Mouse (Mus musculus) frontal cortex, postnatal 36 days (tissue): ENCODE measurements around the gene Mta3.

ENCODE experiments used
- DNase-seq, 2 experiments: peaks; one replicate each; pipeline ENCODE4 v3.0.0; 2022; ENCODE audit warnings: low spot score in 2 of 2

Mta3 gene

DNA sequence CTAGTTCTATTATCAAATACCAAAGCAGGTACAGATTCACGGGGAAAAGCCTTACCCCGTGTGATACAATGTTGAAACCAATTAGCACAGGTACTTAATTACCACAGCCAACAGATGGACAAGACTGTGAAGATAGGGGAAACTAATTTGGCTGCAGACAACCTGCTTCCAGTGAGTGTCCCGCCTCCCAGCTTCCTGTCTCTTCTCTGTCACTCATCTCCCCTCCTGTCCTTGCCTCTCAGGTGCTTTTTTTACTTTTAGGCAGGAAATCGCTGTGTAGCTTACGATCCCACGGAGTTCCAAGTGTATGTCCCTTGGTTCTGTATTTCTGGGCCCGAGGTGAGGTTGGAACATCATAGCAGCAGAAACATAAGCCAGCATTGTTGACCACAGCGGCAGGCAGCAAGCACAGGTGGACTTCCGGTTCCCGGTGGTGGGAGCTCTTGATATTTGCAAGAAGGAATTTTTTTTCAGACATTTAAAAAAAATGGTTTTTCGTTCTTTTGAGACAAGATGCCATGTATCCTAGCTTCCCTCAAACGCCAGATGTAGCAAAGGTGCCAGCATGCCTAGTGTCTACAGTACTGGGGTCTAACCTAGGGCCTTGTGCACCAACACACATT lies 102.6 kb downstream of the Mta3 start:
- DNase-seq = no peak

DNA sequence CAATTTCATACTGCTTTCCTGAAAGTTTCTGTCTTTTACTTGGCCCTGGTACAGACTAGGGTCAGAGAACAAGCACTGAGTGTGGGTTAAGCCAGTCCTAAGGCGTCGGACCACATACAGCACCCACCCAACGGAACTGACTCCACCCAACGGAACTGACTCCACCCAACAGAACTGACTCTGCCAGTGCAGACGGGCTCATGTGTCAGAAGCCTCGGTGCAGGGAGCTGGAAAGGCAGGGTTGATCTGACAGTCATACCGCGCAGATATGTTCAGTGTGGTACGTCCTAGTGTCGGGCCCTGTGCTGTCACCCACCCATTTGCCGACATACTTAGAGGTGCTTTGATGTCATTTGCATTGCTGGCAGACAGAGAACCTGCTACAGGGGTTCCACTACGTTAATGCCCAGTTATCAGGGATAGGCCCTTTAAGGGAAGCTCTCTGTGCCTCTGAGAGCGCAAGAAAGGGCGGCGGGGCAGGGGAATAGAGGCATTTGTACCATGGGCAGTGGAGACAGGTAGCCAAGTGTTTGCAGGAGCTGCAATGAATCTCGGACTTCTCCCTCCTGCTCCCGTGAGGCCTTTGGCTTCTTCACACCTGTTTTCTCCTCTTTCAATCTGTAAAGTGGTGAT lies 103.3 kb downstream of the Mta3 start:
- DNase-seq = no peak

DNA sequence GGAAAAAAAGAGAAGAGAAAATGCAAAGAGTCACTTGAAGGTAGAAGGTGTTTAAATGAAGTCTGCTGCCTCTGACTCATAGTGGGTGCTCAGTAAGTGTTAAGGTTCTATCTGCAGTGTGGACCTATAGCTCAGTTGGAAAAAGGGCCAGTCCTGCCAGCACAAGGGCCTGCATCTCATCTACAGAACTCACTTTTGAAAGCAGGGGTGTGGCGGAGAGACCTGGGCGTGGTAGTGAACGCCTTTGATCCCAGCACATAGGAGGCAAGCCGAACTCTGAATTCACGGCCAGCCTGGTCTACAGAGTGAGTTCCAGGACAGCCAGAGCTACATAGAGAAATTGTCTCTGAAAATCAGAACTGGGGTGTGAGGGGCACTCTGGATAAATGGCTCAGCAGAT lies 104.3 kb downstream of the Mta3 start:
- DNase-seq = no peak

DNA sequence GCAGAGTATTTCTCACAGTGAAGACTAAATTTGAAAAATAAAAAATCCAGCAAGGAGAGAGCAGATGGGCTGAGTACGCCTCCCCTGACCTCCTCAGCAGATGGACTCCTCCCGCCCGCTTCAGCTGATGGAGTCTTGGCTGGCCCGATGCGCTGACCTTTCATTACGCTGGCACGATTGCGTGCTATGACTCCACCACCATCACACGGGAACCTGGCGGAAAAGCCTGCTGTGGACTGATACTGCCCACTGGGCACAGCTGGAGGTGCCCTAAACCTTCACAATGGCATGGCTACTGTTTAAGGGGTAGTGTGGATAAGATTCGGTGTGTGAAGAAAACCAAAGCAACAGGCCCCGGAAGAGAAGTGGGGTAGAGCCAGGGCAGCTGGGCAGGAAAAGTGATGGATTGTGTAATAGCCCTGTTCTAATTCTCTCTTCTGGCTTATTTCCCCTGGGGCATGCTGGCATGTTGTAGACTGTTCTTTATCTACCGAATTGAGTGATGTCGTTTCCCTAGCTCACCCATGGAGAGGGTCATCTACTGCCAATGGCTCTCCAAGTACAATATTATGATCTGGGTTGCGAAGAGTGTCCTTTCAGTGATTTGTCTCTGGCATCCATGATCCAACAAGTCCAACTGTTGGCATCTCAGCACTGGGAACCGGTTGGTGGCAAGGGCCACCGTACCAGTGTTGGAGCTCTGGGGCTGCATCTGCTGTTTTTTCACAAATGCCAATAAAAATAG lies 106.4 kb downstream of the Mta3 start:
- DNase-seq = no peak

DNA sequence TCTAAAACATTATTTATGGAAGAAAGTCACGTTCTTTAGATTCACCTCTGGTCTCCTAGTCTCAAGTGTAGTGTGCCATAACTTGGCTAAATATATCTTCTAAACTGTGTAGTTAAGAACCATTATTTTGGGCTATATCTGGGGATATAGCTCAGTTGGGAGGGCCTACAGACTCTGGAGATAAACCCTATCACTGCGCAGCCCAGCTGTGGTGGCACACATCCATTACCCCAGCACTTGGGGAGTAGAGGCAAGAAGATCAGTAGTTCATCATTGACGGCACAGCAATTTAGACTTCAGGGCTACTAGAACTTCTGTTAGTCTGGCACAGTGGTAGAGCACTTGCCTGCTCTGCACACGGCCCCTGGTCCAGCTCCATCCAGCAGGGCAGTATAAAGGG lies 107.1 kb downstream of the Mta3 start:
- no peak for DNase-seq

DNA sequence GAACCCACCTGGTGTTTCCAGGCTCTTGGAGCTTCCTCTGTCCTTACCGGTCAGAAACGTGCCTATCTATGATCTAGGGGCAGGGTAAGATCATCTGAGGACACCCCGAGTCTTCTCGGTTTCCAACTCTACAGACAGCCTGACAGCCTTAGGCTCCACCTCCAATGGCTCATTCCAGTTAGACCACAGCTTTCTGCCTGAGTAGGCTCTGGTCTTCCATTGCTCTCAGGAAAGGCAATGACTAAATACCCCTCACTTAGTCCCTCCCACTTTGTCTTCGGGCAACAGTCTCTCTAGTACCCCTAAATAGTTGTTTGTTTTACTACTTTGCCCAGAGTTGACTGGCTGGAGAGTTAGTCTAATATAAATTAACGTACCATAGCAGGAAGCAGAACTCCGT lies 111.0 kb downstream of the Mta3 start:
- DNase-seq = no peak

DNA sequence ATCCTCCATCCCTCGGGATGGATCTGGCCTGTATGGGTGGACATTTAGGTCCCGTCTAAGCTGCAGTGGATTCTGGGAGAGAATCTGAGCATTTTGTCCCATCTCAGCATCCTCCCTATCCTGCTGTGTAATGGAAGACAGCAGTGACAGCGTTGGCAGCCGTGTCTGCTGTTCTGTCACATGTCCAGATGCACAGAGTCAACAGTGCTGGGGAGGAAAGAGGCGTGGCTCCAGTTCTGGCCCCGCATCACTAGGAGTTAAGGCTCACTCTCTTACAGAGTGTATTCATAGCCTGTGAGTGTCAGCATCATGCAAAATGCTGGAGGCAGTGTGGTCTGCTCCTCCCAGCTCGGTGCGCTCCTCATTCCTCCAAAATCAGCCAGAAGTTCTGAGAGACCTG lies 113.5 kb downstream of the Mta3 start:
- peak in 1 of 2 experiments; percentile 32 for DNase-seq

DNA sequence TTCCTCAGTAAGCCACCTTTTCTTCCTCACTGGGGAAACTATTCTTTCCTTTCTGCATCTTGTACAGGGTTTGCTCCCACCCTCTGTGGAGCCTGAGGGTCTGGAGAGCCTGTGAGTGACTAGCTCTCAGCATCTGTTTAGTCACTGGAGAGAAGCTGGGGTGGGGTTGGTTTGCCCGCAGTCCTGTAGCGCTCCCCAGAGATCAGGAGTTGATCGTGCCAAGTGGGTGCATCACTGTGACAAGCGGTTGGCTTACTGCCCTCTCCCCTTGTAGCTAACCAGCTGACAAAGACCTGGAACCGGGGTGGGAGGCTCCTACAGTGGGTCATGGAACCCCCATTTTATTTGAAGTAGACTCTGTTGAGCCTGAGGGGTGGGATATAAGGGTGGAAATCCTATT lies 114.7 kb downstream of the Mta3 start:
- no peak for DNase-seq

DNA sequence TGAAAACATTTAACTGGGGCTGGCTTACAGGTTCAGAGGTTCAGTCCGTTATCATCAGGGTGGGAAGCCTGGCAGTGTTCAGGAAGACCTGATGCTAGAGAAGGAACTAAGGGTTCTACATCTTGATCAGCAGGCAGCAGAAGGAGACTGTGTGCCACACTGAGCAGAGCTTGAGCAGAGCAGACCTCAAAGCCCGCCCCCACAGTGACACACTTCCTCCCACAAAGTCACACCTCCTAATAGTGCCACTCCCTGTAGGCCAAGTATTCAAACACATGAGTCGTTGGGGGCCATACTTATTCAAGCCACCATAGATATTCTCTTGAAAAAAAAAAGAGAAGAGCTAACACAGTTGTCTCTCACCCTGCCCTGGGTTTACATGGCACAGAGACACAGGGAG lies 115.9 kb downstream of the Mta3 start:
- DNase-seq = no peak

DNA sequence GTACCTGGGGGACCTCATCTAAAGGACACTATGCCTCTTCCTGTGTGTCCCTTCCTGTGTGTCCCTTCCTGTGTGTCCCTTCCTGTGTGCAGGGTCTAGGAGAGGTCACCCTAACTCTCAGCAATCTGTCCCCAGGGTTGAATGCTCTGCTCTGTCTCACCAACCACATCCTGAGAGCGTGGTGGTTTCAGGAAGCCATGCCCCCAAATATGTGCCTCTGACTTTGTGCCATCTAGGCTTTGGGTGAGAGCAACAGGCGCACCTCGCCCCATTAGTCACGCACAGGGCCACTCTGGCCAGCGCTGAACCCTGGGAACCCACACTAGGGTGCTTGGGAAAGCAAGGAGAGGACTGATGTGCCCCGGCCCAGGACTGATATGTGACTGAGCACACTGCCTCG lies 117.9 kb downstream of the Mta3 start:
- DNase-seq = no peak

DNA sequence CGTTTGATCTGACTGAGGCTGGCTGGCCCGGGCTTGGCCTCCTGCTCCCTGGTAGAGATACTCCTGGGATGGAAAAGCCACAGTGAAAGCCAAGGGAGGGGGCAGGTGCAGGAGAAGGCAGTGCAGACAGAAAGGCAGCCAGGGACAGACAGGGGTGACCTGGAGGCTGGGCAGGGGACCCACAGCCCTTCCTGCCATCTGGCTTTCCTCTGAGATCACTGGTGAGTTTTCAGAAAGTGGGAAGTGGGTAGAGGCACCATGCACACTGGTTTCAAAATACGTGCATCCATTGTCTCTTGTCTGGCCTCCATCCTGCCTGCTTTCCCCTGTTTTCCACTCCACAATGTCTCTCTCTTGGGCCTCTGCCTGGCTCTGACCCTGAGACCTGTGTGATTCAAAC lies 123.4 kb downstream of the Mta3 start:
- DNase-seq = no peak

DNA sequence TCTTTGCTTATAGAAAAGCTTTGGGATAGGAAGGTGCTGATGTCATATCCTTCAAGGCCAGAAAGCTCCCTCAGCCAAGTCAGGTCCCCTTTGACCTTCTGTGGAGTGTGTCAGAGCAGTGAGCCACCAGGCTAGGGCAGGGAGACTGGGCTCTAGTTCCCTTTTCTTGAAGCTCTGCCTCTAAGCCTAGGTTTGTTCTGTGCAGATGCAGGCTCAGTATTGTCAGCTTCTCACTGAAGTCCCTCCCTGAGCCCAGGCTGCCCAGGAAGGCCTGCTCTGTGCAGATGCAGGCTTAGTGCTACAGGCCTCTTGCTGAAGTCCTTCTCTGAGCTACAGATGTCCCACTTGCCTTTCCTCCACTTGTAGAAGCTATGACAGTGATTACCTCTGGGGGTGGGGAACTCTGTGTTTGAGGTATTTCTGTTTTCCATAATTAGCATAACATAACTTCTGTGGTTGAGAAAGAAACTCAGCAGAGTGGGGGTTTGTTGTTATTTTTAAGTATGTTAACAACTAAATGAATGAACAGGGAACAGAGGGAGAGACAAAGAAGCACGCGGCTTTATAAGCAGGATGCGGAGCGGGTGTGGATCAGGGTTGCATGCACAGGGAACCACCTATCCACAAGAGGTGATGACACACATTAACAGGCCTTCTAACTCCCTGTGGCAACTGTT lies 124.8 kb downstream of the Mta3 start:
- no peak for DNase-seq

DNA sequence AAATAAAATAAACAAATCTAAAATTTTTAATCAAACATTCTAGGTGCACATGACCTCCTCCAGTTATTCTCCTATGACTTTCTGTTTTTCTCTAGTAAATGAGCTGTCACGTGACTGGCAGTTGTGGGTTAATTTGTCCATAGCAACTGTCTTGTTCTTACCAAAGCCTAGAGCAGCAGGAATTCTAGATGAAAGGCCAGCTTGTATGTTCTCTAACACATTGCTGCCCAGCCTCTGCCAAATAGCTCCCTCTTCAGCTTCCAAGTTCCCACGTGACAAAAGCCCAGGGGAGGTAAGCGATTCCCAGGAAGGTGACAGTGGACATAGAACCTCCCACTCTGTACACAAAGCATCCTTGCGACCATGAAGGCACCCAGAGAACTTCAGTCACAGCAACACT lies 128.2 kb downstream of the Mta3 start:
- no peak for DNase-seq

DNA sequence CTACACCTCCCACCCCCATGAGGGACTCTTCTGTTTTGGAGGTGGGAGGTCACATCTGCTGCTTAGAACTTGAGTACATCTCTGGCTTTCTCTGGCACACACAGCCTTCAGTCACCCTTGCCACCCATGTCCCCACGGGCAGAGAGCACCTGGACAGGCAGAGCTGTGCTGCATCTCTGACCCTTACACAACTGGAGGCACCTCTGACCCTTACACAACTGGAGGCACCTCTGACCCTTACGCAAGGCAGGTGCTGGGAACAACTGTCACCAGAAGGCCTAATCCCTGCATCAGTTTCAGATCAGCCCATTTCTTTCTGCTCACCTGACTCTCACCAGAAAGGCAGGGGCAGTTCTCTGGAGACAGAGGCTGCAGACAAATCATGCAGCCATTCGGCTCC lies 130.1 kb downstream of the Mta3 start:
- no peak for DNase-seq

DNA sequence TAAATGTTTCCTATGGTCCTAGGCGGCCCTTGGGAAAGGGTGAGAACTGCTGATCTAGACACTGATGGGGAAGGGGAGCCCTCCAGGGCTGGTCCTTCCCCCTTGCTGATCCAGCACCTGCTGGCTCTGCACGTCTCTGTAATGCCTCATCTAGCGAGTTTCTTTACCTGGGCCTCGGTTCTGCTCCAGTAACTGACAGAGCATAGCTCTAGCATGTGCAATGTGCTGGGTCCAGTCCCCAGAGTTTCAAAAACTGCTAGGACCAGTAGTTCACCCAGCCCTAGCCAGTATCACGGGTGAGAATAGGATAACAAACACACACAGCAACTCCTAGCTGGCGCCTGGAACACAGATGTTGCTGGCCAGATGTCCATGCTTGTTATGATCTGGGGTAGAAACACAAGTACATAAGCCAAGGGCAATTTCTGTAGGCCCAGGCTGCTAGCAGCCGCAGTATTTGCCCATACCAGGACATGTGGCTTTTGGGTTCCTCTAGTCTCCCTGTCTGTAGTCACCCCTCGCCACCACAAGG lies 131.8 kb downstream of the Mta3 start:
- no peak for DNase-seq

DNA sequence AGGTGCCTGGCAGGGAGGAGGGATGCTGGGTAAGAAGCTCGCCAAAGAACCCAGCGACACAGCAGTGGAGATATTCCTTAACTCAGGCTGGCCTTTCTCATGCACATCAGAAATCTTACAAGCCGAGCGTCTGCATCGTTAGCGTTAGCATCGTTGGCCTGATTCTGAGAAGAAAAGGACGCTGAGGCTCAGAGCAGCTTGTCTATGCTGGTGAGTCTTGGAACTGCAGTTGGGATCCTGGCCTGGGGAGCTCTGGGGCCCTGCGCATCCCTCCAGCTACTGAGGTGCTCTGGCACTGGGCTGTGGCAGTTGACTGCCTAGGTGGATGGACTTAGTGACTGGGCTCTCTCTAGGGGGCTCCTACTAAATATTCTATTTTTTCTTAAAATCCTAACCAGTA lies 133.2 kb downstream of the Mta3 start:
- no peak for DNase-seq

DNA sequence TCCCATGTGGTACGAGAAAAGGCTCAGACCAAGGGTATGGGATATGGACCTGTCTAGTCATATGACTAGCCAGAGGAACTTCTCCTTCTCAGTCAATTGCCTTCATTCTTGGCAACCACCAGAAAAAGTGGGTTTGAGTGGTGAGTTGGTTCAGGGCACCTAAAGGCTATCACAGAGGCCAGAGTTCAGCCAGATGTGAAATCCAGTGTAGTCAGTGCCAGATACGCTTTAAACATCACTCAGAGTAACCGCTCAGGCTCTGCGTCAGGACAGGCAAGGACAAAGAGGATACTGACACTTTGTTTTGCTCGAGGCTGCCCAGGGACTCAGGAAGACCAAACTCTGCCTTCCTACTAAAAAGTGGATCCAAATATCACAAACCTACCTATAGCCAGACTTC lies 135.0 kb downstream of the Mta3 start:
- no peak for DNase-seq

DNA sequence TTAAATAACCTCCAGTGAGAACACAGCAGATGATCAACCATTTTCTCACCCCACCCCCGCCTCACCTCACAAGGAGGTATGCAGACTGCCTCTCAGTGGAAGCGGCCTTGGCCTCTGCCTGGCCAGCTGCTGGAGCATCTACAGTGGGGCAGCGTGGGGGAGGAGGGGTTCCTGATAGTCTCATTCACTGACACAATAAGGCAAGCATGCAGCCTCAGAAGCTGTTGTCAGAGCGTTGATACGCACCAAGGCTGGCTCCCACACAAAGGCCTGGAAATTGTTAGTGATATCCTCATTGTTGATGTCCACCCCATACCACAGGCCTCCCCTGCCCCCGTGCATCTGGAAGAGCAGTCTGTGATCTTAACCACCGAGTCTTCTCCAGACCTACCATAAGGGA lies 137.8 kb downstream of the Mta3 start:
- DNase-seq = no peak

DNA sequence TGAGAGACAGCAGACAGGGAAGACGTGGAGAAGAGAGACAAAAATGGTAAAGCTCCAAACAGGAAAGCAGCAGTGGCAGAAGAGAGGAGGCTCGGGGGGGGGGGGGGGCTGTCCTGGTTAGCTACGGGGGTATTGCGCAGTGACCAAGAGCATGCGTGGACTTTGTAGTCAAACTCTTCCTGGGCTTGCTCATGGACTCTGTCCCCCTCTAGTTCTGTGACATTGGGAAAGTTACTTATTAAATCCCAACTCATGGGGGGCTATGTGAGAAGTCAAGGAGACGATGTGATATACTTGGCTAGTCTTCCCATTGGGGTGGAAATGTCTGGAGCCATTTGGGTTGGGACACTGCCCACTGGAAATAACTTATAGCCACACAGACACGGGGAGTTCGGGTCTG lies 139.6 kb downstream of the Mta3 start:
- DNase-seq = no peak

DNA sequence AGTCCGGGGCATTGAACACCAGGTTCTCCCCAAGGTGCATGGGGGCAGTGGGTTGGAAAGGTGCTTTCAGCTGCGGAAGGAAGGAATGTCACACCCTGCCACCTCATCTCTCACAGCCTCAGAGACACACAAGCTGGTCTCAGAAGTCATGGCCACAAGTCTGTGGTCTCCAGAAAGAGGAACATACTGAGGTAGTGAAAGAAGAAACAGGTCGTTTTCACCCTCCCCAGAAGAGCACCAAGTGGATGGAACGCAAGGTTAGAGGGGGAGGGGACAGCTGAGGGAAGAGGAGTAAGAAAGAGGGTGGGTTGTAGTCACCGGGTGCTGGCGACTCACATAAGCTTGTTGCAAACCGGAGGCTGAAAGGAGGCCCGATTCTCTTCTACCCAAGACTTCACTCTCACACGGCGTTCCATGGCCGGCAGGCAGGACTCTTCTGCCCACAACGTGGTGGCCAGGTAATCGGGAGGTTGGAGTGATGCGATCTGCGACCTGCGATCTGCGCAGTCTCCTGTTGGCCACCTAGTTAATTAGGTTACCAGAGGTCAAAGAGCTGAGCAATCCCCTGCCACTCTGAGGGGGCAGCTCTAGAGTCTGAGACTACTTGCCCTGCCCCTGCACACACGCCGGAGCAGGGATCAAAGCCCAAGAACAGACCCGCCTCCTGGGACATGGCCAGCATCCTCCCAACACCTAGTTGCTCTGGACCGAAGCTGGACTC lies 140.5 kb downstream of the Mta3 start:
- no peak for DNase-seq

DNA sequence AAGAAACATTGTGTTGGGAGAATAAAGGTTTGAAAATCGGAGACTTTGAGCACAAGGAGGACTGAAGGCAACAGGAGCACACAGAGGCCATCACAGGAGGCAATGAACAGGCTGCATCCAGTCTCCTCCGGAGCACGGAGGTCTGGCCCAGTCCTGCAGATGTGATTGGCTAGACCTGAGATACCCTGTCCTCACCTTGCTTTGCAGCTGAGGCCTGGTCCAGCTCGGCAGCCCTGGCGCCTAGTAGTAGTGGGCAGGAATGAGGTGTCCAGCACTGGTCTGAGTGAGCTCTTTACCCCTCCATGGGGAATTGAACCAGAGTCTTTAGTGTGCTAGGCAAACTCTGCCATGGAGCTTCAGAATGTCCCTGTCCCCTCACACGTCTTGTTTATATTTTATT lies 141.1 kb downstream of the Mta3 start:
- DNase-seq = no peak

DNA sequence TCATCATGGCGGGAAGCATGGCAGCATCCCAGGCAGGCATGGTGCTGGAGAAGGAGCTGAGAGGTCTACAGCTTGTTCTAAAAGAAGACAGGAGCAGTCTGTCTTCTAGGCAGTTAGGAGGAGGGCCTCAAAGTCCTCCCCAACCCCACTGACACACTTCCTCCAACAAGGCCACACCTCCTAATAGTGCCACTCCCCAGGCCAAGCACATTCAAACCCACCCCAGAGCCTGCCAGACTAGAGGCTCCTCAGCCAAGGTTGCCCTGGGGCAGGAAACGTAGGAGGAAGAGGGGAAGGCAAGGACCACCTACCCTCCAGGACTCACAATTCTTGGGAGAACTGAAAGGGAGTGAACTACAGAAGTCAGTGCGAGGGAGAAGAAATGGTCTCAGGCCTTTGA lies 141.9 kb downstream of the Mta3 start, which contains the start of gene Haao:
Gene Haao, minus strand, starts transcription at position 149 of the 400 bp plus-strand sequence.
- no peak for DNase-seq
